Mouse (Mus musculus): Measurements from ENCODE around the gene Tjp1.

DNA sequence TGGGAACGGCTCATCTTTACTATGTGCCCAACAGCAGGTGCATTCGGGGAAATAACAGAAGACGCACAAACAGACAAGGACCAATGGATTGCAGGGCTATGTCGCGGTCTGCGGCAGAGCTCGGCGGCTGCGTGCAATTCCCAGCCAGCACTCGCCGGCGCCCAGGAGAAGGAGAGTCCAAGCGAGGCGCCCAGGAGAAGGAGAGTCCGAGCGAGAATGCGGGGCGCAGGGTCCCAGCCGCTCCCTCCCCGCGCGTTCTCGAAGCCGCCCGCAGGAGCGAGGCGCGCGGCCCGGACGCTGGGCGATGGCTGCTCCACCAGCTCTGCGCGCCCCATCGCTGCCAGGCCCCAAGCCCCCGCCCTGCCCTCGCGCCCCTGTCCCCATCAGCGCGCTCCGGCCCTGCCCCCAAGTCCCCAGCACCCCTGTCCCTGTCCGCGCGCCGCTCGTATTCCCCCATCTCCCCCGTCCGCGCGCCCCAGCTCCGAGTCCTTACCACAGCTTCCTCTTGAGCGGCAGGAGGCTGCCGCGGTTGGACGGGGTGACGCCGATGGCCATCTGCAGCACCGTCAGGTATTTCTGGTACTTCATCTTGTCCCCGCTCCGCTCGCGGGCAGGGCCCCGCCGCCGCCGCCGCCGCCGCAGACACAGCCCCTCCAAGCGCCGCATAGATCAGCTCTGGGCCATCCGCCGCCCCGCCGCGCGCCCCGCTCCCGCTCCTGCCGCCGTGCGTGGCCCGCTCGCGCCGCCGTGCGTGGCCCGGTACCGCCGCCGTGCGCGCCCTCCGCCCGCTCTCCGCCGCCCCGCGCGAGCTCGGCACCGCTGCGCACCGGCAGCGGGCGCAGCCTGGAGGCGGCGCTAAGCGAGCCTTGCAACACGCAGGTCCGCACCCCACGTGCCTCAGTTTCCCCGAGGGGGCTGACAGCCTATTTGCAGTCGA lies at the start of gene Tjp1:
- TF ChIP-seq CTCF (conservative IDR thresholded peaks at IDR 0.05; ENCODE audit: insufficient read depth, insufficient read length, low read depth, low read length), result no peak
- no peak for TF ChIP-seq POLR2A (IDR thresholded peaks at IDR 0.05; ENCODE audit: low read depth, low read length)
